Mouse (Mus musculus): ENCODE measurements at regions not wholly inside any gene's neighbourhood (a gene's known extent, or its start where the extent isn't known, plus 50 kb on each side); places are given as distances from the start of the nearest gene placed in this dataset.

DNA sequence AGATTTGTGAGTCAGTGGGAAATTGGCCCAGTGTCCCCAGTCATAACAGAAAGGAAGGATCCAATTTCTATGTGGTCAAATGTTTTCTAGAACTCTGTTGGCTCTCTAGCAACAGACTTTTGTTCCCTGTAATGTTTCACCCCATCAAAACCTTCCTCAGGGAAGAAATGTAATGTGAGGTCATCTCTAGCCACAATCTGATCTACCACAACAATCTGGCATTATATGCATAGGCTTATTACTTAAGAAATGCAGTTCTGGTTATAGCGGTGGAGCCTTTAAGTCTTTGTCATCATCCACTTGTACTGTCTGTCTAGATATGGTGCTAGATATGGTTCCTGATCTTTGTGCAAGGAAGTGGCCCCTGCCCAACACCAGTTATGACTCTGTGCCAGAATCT is 178.4 kb upstream of the Pdzrn3 start:
- TF ChIP-seq POLR2A (IDR thresholded peaks at IDR 0.05; ENCODE audit: borderline replicate concordance, extremely low read depth, insufficient read depth, insufficient read length, poor library complexity, severe bottlenecking): no peak
- TF ChIP-seq CTCF (IDR thresholded peaks at IDR 0.05; ENCODE audit: borderline replicate concordance, extremely low read depth, insufficient read depth, insufficient read length): no peak
